Mouse (Mus musculus) cerebellum, adult 2 months (tissue): ENCODE results near the gene 4931440F15Rik.

ENCODE experiments used
- CTCF ChIP-seq: fragments of 200-500 bp; IDR thresholded peaks from 2 replicates; pipeline ENCODE4 v1.5.1; 2011; ENCODE audit warnings: low read depth, mild to moderate bottlenecking, control low read depth, low read length, moderate library complexity, borderline replicate concordance; ENCODE audit not compliant: insufficient read depth
- POLR2A ChIP-seq: fragments of 200-500 bp; IDR thresholded peaks from 2 replicates; pipeline ENCODE4 v1.6.1; 2011; ENCODE audit warnings: low read length, control low read depth, borderline replicate concordance; ENCODE audit not compliant: insufficient read depth

GRCm38 (mm10) chr11:29807325-29807724 lies 18.1 kb downstream of the 4931440F15Rik start:
- TF ChIP-seq CTCF (no peak), POLR2A (no peak)
